Mouse (Mus musculus): ENCODE measurements around the gene Sgk1. TPM values are rescaled to one million over a fixed set of nuclear protein-coding genes. Genes with fewer than 3 reads are reported as not detected.

Sgk1 gene
- polyA plus RNA-seq, 1 experiment from 2014 or later, result 22.2 TPM

GRCm38 (mm10) chr10:21978421-21978820, 96.4 kb downstream of the Sgk1 start:
- WGBS (ENCODE audit: insufficient replicate concordance), result 73% methylated on average over 9 of the region's 9 CpGs

GRCm38 (mm10) chr10:21979286-21979965, 97.4 kb downstream of the Sgk1 start:
- H3K9ac ChIP-seq (ENCODE audit: low read depth, low read length), result no peak overlapping the region
- H3K4me1 ChIP-seq (ENCODE audit: control insufficient read depth, insufficient read depth, low read length), result peaks cover 14% of the 10 kb centered on the region
- no peaks in the 10 kb centered on the region for H3K36me3 ChIP-seq (ENCODE audit: control insufficient read depth, insufficient read depth, low read length)
- no peaks in the 10 kb centered on the region for H3K27me3 ChIP-seq (ENCODE audit: control insufficient read depth, insufficient read depth, low read length)
- ATAC-seq (replicated peaks; ENCODE audit: insufficient number of reproducible peaks, low FRiP score, low TSS enrichment), result no peak
- 77% methylated on average over 5 of the region's 5 CpGs for WGBS (ENCODE audit: insufficient replicate concordance)
- H3K27ac ChIP-seq (ENCODE audit: low read depth, low read length), result no peak overlapping the region
- no peak overlapping the region for H3K4me2 ChIP-seq
- H3K4me3 ChIP-seq (ENCODE audit: low read depth, low read length), result no peak overlapping the region
- H3K9me3 ChIP-seq (replicated peaks; ENCODE audit: control insufficient read depth, low read length), result no peaks in the 10 kb centered on the region

More at GRCm38 (mm10) chr10:21978421-21978820, 96.4 kb downstream of the Sgk1 start:
- no peak for ATAC-seq (replicated peaks; ENCODE audit: insufficient number of reproducible peaks, low FRiP score, low TSS enrichment)
- Histone ChIP-seq H3K36me3 (ENCODE audit: control insufficient read depth, insufficient read depth, low read length) (no peaks in the 10 kb centered on the region), H3K4me2 (no peak overlapping the region), H3K4me1 (ENCODE audit: control insufficient read depth, insufficient read depth, low read length) (peaks cover 17% of the 10 kb centered on the region), H3K4me3 (ENCODE audit: low read depth, low read length) (no peak overlapping the region), H3K9me3 (replicated peaks; ENCODE audit: control insufficient read depth, low read length) (no peaks in the 10 kb centered on the region), H3K27me3 (ENCODE audit: control insufficient read depth, insufficient read depth, low read length) (no peaks in the 10 kb centered on the region), H3K9ac (ENCODE audit: low read depth, low read length) (no peak overlapping the region), H3K27ac (ENCODE audit: low read depth, low read length) (no peak overlapping the region)

GRCm38 (mm10) chr10:21980780-21981435, 98.9 kb downstream of the Sgk1 start:
- no peak for ATAC-seq (replicated peaks; ENCODE audit: insufficient number of reproducible peaks, low FRiP score, low TSS enrichment)
- Histone ChIP-seq H3K36me3 (ENCODE audit: control insufficient read depth, insufficient read depth, low read length) (no peaks in the 10 kb centered on the region), H3K9me3 (replicated peaks; ENCODE audit: control insufficient read depth, low read length) (no peaks in the 10 kb centered on the region), H3K4me3 (ENCODE audit: low read depth, low read length) (no peak overlapping the region), H3K27ac (ENCODE audit: low read depth, low read length) (no peak overlapping the region), H3K27me3 (ENCODE audit: control insufficient read depth, insufficient read depth, low read length) (no peaks in the 10 kb centered on the region), H3K4me1 (ENCODE audit: control insufficient read depth, insufficient read depth, low read length) (peaks cover 5% of the 10 kb centered on the region; the same call in 1 of the 2 replicates), H3K4me2 (no peak overlapping the region), H3K9ac (ENCODE audit: low read depth, low read length) (no peak overlapping the region)
- whole genome bisulfite sequencing (ENCODE audit: insufficient replicate concordance), result 76% methylated on average over 6 of the region's 6 CpGs

GRCm38 (mm10) chr10:21982303-21982702, 100.3 kb downstream of the Sgk1 start:
- H3K36me3 ChIP-seq (ENCODE audit: control insufficient read depth, insufficient read depth, low read length), result no peaks in the 10 kb centered on the region
- no peaks in the 10 kb centered on the region for H3K4me1 ChIP-seq (ENCODE audit: control insufficient read depth, insufficient read depth, low read length)
- no peaks in the 10 kb centered on the region for H3K27me3 ChIP-seq (ENCODE audit: control insufficient read depth, insufficient read depth, low read length)
- H3K27ac ChIP-seq (ENCODE audit: low read depth, low read length), result no peak overlapping the region
- ATAC-seq (replicated peaks; ENCODE audit: insufficient number of reproducible peaks, low FRiP score, low TSS enrichment), result no peak
- no peak overlapping the region for H3K4me2 ChIP-seq
- H3K9me3 ChIP-seq (replicated peaks; ENCODE audit: control insufficient read depth, low read length), result no peaks in the 10 kb centered on the region
- 77% methylated on average over 2 of the region's 2 CpGs for WGBS (ENCODE audit: insufficient replicate concordance)
- H3K4me3 ChIP-seq (ENCODE audit: low read depth, low read length), result no peak overlapping the region
- no peak overlapping the region for H3K9ac ChIP-seq (ENCODE audit: low read depth, low read length)

- H3K36me3 ChIP-seq (ENCODE audit: control insufficient read depth, insufficient read depth, low read length), result no peaks in the 10 kb centered on the region
- no peak overlapping the region for H3K27ac ChIP-seq (ENCODE audit: low read depth, low read length)
- 62% methylated on average over 5 of the region's 5 CpGs for WGBS (ENCODE audit: insufficient replicate concordance)
- no peak overlapping the region for H3K4me3 ChIP-seq (ENCODE audit: low read depth, low read length)
- ATAC-seq (replicated peaks; ENCODE audit: insufficient number of reproducible peaks, low FRiP score, low TSS enrichment), result no peak
- no peaks in the 10 kb centered on the region for H3K9me3 ChIP-seq (replicated peaks; ENCODE audit: control insufficient read depth, low read length)
- no peak overlapping the region for H3K9ac ChIP-seq (ENCODE audit: low read depth, low read length)
- no peak overlapping the region for H3K4me2 ChIP-seq
- no peaks in the 10 kb centered on the region for H3K27me3 ChIP-seq (ENCODE audit: control insufficient read depth, insufficient read depth, low read length)
- H3K4me1 ChIP-seq (ENCODE audit: control insufficient read depth, insufficient read depth, low read length), result 0 out of 2 replicates have a peak, but pooled peaks cover 4% of the 10 kb centered on the region
Observed at GRCm38 (mm10) chr10:21988489-21988888, 106.5 kb downstream of the Sgk1 start.

- H3K27ac ChIP-seq (ENCODE audit: low read depth, low read length), result peak overlapping the region; percentile 55
- peak overlapping the region; percentile 29 for H3K4me3 ChIP-seq (ENCODE audit: low read depth, low read length)
- peak overlapping the region; percentile 85 for H3K4me2 ChIP-seq
- 17% methylated on average over 17 of the region's 17 CpGs for WGBS (ENCODE audit: insufficient replicate concordance)
- H3K27me3 ChIP-seq (ENCODE audit: control insufficient read depth, insufficient read depth, low read length), result no peaks in the 10 kb centered on the region
- ATAC-seq (replicated peaks; ENCODE audit: insufficient number of reproducible peaks, low FRiP score, low TSS enrichment), result no peak
- no peaks in the 10 kb centered on the region for H3K9me3 ChIP-seq (replicated peaks; ENCODE audit: control insufficient read depth, low read length)
- H3K36me3 ChIP-seq (ENCODE audit: control insufficient read depth, insufficient read depth, low read length), result no peaks in the 10 kb centered on the region
- 0 out of 2 replicates have a peak, but pooled peaks cover 4% of the 10 kb centered on the region for H3K4me1 ChIP-seq (ENCODE audit: control insufficient read depth, insufficient read depth, low read length)
- H3K9ac ChIP-seq (ENCODE audit: low read depth, low read length), result no peak overlapping the region
Observed at GRCm38 (mm10) chr10:21991351-21991840, 109.4 kb downstream of the Sgk1 start.

GRCm38 (mm10) chr10:21991986-21992833, 110.2 kb downstream of the Sgk1 start:
- peak overlapping the region; percentile 55; the same call in 1 of the 2 replicates for H3K27ac ChIP-seq (ENCODE audit: low read depth, low read length)
- H3K27me3 ChIP-seq (ENCODE audit: control insufficient read depth, insufficient read depth, low read length), result no peaks in the 10 kb centered on the region
- H3K36me3 ChIP-seq (ENCODE audit: control insufficient read depth, insufficient read depth, low read length), result no peaks in the 10 kb centered on the region
- peak overlapping the region; percentile 59 for H3K4me3 ChIP-seq (ENCODE audit: low read depth, low read length)
- 19% methylated on average over 17 of the region's 17 CpGs for WGBS (ENCODE audit: insufficient replicate concordance)
- H3K9ac ChIP-seq (ENCODE audit: low read depth, low read length), result peak overlapping the region; percentile 47; the same call in 1 of the 2 replicates
- H3K9me3 ChIP-seq (replicated peaks; ENCODE audit: control insufficient read depth, low read length), result no peaks in the 10 kb centered on the region
- peak overlapping the region; percentile 85 for H3K4me2 ChIP-seq
- H3K4me1 ChIP-seq (ENCODE audit: control insufficient read depth, insufficient read depth, low read length), result 0 out of 2 replicates have a peak, but pooled peaks cover 4% of the 10 kb centered on the region
- ATAC-seq (replicated peaks; ENCODE audit: insufficient number of reproducible peaks, low FRiP score, low TSS enrichment), result no peak

- H3K4me3 ChIP-seq (ENCODE audit: low read depth, low read length), result peak overlapping the region; percentile 59
- ATAC-seq (replicated peaks; ENCODE audit: insufficient number of reproducible peaks, low FRiP score, low TSS enrichment), result peak; percentile 49; the same call in 1 of the 2 replicates
- H3K9ac ChIP-seq (ENCODE audit: low read depth, low read length), result peak overlapping the region; percentile 83
- H3K9me3 ChIP-seq (replicated peaks; ENCODE audit: control insufficient read depth, low read length), result no peaks in the 10 kb centered on the region
- no peaks in the 10 kb centered on the region for H3K36me3 ChIP-seq (ENCODE audit: control insufficient read depth, insufficient read depth, low read length)
- H3K27me3 ChIP-seq (ENCODE audit: control insufficient read depth, insufficient read depth, low read length), result no peaks in the 10 kb centered on the region
- under 1% methylated on average over 30 of the region's 30 CpGs for WGBS (ENCODE audit: insufficient replicate concordance)
- H3K27ac ChIP-seq (ENCODE audit: low read depth, low read length), result 0 out of 2 replicates have a peak overlapping the region, but pooled peaks have one; percentile 1
- peak overlapping the region; percentile 85 for H3K4me2 ChIP-seq
- 0 out of 2 replicates have a peak, but pooled peaks cover 4% of the 10 kb centered on the region for H3K4me1 ChIP-seq (ENCODE audit: control insufficient read depth, insufficient read depth, low read length)
Observed at GRCm38 (mm10) chr10:21992834-21993514, 111.0 kb downstream of the Sgk1 start.
